Comparison of ENCODE assay signal across 7 mouse cellular contexts in genomic region chr11:32642899-32643886, GRCm38 (mm10). TPM values are rescaled to one million over a fixed set of nuclear protein-coding genes. Genes with fewer than 3 reads are reported as not detected.
A peak's percentile ranks its signal among the peaks of the same experiment; 100 is the strongest.
DNase-seq lines count a peak whose midpoint lies in the region; ATAC-seq and TF ChIP-seq lines count a peak whose summit lies in the region.

No protein-coding gene starts in this region.

- peak overlapping the region; percentile 98 for H3K4me3 ChIP-seq in neural tube, embryonic 11.5 days (ENCODE audit: low read depth, low read length)
- peak overlapping the region; percentile 96 for H3K4me3 ChIP-seq in embryonic facial prominence, embryonic 14.5 days (ENCODE audit: low read depth, low read length)
- peak overlapping the region; percentile 99 for H3K4me3 ChIP-seq in hindbrain, embryonic 11.5 days (ENCODE audit: low read depth, low read length)
- peak overlapping the region; percentile 81 for H3K4me3 ChIP-seq in lung, embryonic 16.5 days (ENCODE audit: low read length)
- peak overlapping the region; percentile 95 for H3K4me3 ChIP-seq in stomach, postnatal 0 days (ENCODE audit: low read depth, low read length)

- peak; percentile 73 for ATAC-seq in neural tube, embryonic 11.5 days (ENCODE audit: insufficient read depth, low FRiP score, low TSS enrichment)
- ATAC-seq in embryonic facial prominence, embryonic 14.5 days (ENCODE audit: low read depth), result peak; percentile 56
- peak; percentile 71 for ATAC-seq in hindbrain, embryonic 11.5 days (ENCODE audit: low FRiP score)
- ATAC-seq in lung, embryonic 16.5 days (ENCODE audit: low read depth), result peak; percentile 72
- peak; percentile 69 for ATAC-seq in stomach, postnatal 0 days (ENCODE audit: low FRiP score, low TSS enrichment)

- under 1% methylated on average over 45 of the region's 54 CpGs for WGBS in neural tube, embryonic 11.5 days
- 1% methylated on average over 38 of the region's 54 CpGs for WGBS in embryonic facial prominence, embryonic 14.5 days
- under 1% methylated on average over 46 of the region's 54 CpGs for WGBS in hindbrain, embryonic 11.5 days
- under 1% methylated on average over 51 of the region's 54 CpGs for WGBS in lung, embryonic 16.5 days
- 1% methylated on average over 46 of the region's 54 CpGs for WGBS in stomach, postnatal 0 days

- H3K9me3 ChIP-seq in neural tube, embryonic 11.5 days (ENCODE audit: control insufficient read depth, low read length), result no peaks in the 10 kb centered on the region
- no peaks in the 10 kb centered on the region for H3K9me3 ChIP-seq in embryonic facial prominence, embryonic 14.5 days (ENCODE audit: control insufficient read depth, low read length)
- H3K9me3 ChIP-seq in hindbrain, embryonic 11.5 days (ENCODE audit: control insufficient read depth, low read length), result no peaks in the 10 kb centered on the region
- no peaks in the 10 kb centered on the region for H3K9me3 ChIP-seq in lung, embryonic 16.5 days (ENCODE audit: control insufficient read depth, low read length)
- no peaks in the 10 kb centered on the region for H3K9me3 ChIP-seq in stomach, postnatal 0 days (ENCODE audit: control insufficient read depth, low read length)

- H3K27me3 ChIP-seq in neural tube, embryonic 11.5 days (ENCODE audit: control insufficient read depth, insufficient read depth, low read length), result no peaks in the 10 kb centered on the region
- H3K27me3 ChIP-seq in embryonic facial prominence, embryonic 14.5 days (replicated peaks; ENCODE audit: control insufficient read depth, insufficient read depth, low read length), result no peaks in the 10 kb centered on the region
- no peaks in the 10 kb centered on the region for H3K27me3 ChIP-seq in hindbrain, embryonic 11.5 days (ENCODE audit: control insufficient read depth, insufficient read depth, low read length)
- H3K27me3 ChIP-seq in lung, embryonic 16.5 days (ENCODE audit: control insufficient read depth, insufficient read depth, low read depth, low read length), result no peaks in the 10 kb centered on the region
- no peaks in the 10 kb centered on the region for H3K27me3 ChIP-seq in stomach, postnatal 0 days (ENCODE audit: control insufficient read depth, insufficient read depth, low read length)

- H3K9ac ChIP-seq in neural tube, embryonic 11.5 days (ENCODE audit: low read length), result peak overlapping the region; percentile 97
- peak overlapping the region; percentile 98 for H3K9ac ChIP-seq in embryonic facial prominence, embryonic 14.5 days (ENCODE audit: low read depth, low read length)
- H3K9ac ChIP-seq in hindbrain, embryonic 11.5 days (ENCODE audit: low read depth, low read length), result peak overlapping the region; percentile 96
- peak overlapping the region; percentile 82 for H3K9ac ChIP-seq in lung, embryonic 16.5 days (ENCODE audit: low read length)
- peak overlapping the region; percentile 98 for H3K9ac ChIP-seq in stomach, postnatal 0 days (ENCODE audit: low read length)

- peak overlapping the region; percentile 96 for H3K27ac ChIP-seq in neural tube, embryonic 11.5 days (ENCODE audit: low read depth, low read length)
- H3K27ac ChIP-seq in embryonic facial prominence, embryonic 14.5 days (replicated peaks; ENCODE audit: low read depth, low read length), result peak overlapping the region; percentile 99
- peak overlapping the region; percentile 96 for H3K27ac ChIP-seq in hindbrain, embryonic 11.5 days (ENCODE audit: low read depth, low read length)
- peak overlapping the region; percentile 99 for H3K27ac ChIP-seq in lung, embryonic 16.5 days (ENCODE audit: low read length)
- H3K27ac ChIP-seq in stomach, postnatal 0 days (replicated peaks), result peak overlapping the region; percentile 99

- no peak for TF ChIP-seq CTCF in stomach, postnatal 0 days (IDR thresholded peaks at IDR 0.05; ENCODE audit: low read depth)

- peaks cover 10% of the 10 kb centered on the region for H3K4me1 ChIP-seq in neural tube, embryonic 11.5 days (ENCODE audit: control insufficient read depth, insufficient read depth, low read length)
- H3K4me1 ChIP-seq in embryonic facial prominence, embryonic 14.5 days (ENCODE audit: control insufficient read depth, insufficient read depth, low read length), result peaks cover 33% of the 10 kb centered on the region
- H3K4me1 ChIP-seq in hindbrain, embryonic 11.5 days (replicated peaks; ENCODE audit: control insufficient read depth, insufficient read depth, low read length), result no peaks in the 10 kb centered on the region
- peaks cover 18% of the 10 kb centered on the region for H3K4me1 ChIP-seq in lung, embryonic 16.5 days (replicated peaks; ENCODE audit: control insufficient read depth, insufficient read depth, low read length)
- H3K4me1 ChIP-seq in stomach, postnatal 0 days (replicated peaks; ENCODE audit: control insufficient read depth, insufficient read depth), result no peaks in the 10 kb centered on the region; the same call in 1 of the 2 replicates

- no peak for TF ChIP-seq EP300 in stomach, postnatal 0 days (optimal IDR thresholded peaks at IDR 0.05)

- H3K36me3 ChIP-seq in neural tube, embryonic 11.5 days (ENCODE audit: control insufficient read depth, insufficient read depth, low read length), result no peaks in the 10 kb centered on the region
- H3K36me3 ChIP-seq in embryonic facial prominence, embryonic 14.5 days (ENCODE audit: control insufficient read depth, insufficient read depth, low read length), result no peaks in the 10 kb centered on the region
- H3K36me3 ChIP-seq in hindbrain, embryonic 11.5 days (ENCODE audit: control insufficient read depth, insufficient read depth, low read length), result no peaks in the 10 kb centered on the region
- H3K36me3 ChIP-seq in lung, embryonic 16.5 days (ENCODE audit: control insufficient read depth, insufficient read depth, low read length), result no peaks in the 10 kb centered on the region
- no peaks in the 10 kb centered on the region for H3K36me3 ChIP-seq in stomach, postnatal 0 days (ENCODE audit: control insufficient read depth, insufficient read depth, low read length)

- H3K4me2 ChIP-seq in neural tube, embryonic 11.5 days (ENCODE audit: low read depth), result peak overlapping the region; percentile 89
- peak overlapping the region; percentile 77 for H3K4me2 ChIP-seq in embryonic facial prominence, embryonic 14.5 days (ENCODE audit: low read depth, low read length)
- peak overlapping the region; percentile 76 for H3K4me2 ChIP-seq in hindbrain, embryonic 11.5 days (replicated peaks; ENCODE audit: low read depth, low read length)
- H3K4me2 ChIP-seq in lung, embryonic 16.5 days (ENCODE audit: low read depth, low read length), result peak overlapping the region; percentile 87
- peak overlapping the region; percentile 67 for H3K4me2 ChIP-seq in stomach, postnatal 0 days (replicated peaks; ENCODE audit: low read depth)

- DNase-seq in neural tube, embryonic 11.5 days (ENCODE audit: low spot score), result no peak
- no peak for DNase-seq in neural tube, embryonic 10.5 days (ENCODE audit: extremely low spot score, low spot score)
- DNase-seq in adrenal gland, postnatal 25 days, result peak; percentile 70
- DNase-seq in embryonic facial prominence, embryonic 14.5 days (ENCODE audit: low spot score), result peak; percentile 48
- DNase-seq in hindbrain, embryonic 11.5 days (ENCODE audit: low spot score), result peak; percentile 49
- DNase-seq in stomach, postnatal 0 days (ENCODE audit: low spot score), result no peak

RNA-seq across cellular contexts. Expression of gene Fbxw11, which starts 0.7 kb away (rescaled TPM):
- 102 and 116 TPM in 2 replicates for polyA plus RNA-seq in neural tube, embryonic 11.5 days (2014; fragmentation: Nextera tagmentation; extraction: Ambion mirVana)
- total RNA-seq in adrenal gland, postnatal 25 days (2021), result 87.7 and 113 TPM in 2 replicates
- polyA plus RNA-seq in embryonic facial prominence, embryonic 14.5 days (2014; fragmentation: Nextera tagmentation; extraction: Ambion mirVana), result 59.0 and 66.4 TPM in 2 replicates
- polyA plus RNA-seq in hindbrain, embryonic 11.5 days (2014; fragmentation: Nextera tagmentation; extraction: Ambion mirVana), result 82.7 and 107 TPM in 2 replicates
- 74.1 and 80.5 TPM in 2 replicates for polyA plus RNA-seq in lung, embryonic 16.5 days (2015; fragmentation: Nextera tagmentation; extraction: Ambion mirVana)
- 31.5 and 32.1 TPM in 2 replicates for polyA plus RNA-seq in stomach, postnatal 0 days (2015; fragmentation: Nextera tagmentation; extraction: Ambion mirVana)

Comparison
In these comparisons a context has a peak if more than half of its experiments do, and no peak if none do; other contexts are left out.
1. DNase-seq: peak in adrenal gland, postnatal 25 days (single experiment), embryonic facial prominence, embryonic 14.5 days (single experiment) and hindbrain, embryonic 11.5 days (single experiment); none in neural tube, embryonic 11.5 days (single experiment), neural tube, embryonic 10.5 days (single experiment) and stomach, postnatal 0 days (single experiment).
2. Peak in every context shown above with its lines, with median percentiles within 50 percentile points of each other: ATAC-seq, H3K27ac ChIP-seq, H3K4me2 ChIP-seq, H3K4me3 ChIP-seq and H3K9ac ChIP-seq.